Mouse (Mus musculus) liver, postnatal 0 days (tissue): Measurements from ENCODE around the gene Mms19. TPM values are rescaled to one million over a fixed set of nuclear protein-coding genes. Genes with fewer than 3 reads are reported as not detected.

Experiments used
- ATAC-seq: fragments of 200-750 bp; cut with Nextera tagmentation; 2 replicates; pipeline ENCODE4 v1.8.0; 2017; ENCODE audit warnings: mild to moderate bottlenecking, moderate library complexity
- DNase-seq: peaks from one replicate; pipeline ENCODE4 v3.0.0-alpha.2; 2016
- H3K27ac ChIP-seq: fragments of 300-500 bp; sonication (generic); 2 replicates; pipeline ENCODE4 v1.5.1; 2014; ENCODE audit warnings: antibody characterized with exemption, moderate library complexity, mild to moderate bottlenecking, low read depth
- H3K27me3 ChIP-seq: fragments of 300-500 bp; sonication (generic); 2 replicates; pipeline ENCODE4 v1.6.1; 2014; ENCODE audit warnings: low read length, control low read depth, mixed read lengths; ENCODE audit not compliant: insufficient read depth
- H3K36me3 ChIP-seq: fragments of 300-500 bp; sonication (generic); replicated peaks from 2 replicates; pipeline ENCODE4 v1.6.1; 2014; ENCODE audit warnings: mild to moderate bottlenecking, control low read depth, low read length, moderate library complexity, mixed read lengths; ENCODE audit not compliant: insufficient read depth
- H3K4me1 ChIP-seq: fragments of 300-500 bp; sonication (generic); 2 replicates; pipeline ENCODE4 v1.6.1; 2014; ENCODE audit warnings: antibody characterized with exemption, mild to moderate bottlenecking, control low read depth; ENCODE audit not compliant: insufficient read depth
- H3K4me2 ChIP-seq: fragments of 300-500 bp; sonication (generic); 2 replicates; pipeline ENCODE4 v1.6.1; 2014; ENCODE audit warnings: low read depth, mild to moderate bottlenecking, low read length, moderate library complexity, mixed read lengths
- H3K4me3 ChIP-seq: fragments of 300-500 bp; sonication (generic); 2 replicates; pipeline ENCODE4 v1.5.1; 2014; ENCODE audit warnings: low read depth, low read length
- H3K9ac ChIP-seq: fragments of 300-500 bp; sonication (generic); replicated peaks from 2 replicates; pipeline ENCODE4 v1.6.1; 2014; ENCODE audit warnings: mild to moderate bottlenecking, moderate library complexity
- H3K9me3 ChIP-seq: fragments of 300-500 bp; sonication (generic); 2 replicates; pipeline ENCODE4 v1.6.1; 2016; ENCODE audit warnings: mild to moderate bottlenecking, control low read depth, low read length, mixed read lengths
- CTCF ChIP-seq: sonication (generic); IDR thresholded peaks from 2 replicates; pipeline ENCODE4 v1.5.1; 2016; ENCODE audit warnings: antibody characterized with exemption, low read depth
- EP300 ChIP-seq: IDR thresholded peaks from 2 replicates; pipeline ENCODE4 v1.6.1; 2016; ENCODE audit warnings: antibody characterized with exemption, low read depth, mild to moderate bottlenecking
- WGBS: fragments of 180-500 bp; shearing (Covaris S2); extraction: QIAGEN DNeasy Blood & Tissue Kit; methylation state at CpG from one replicate; pipeline ENCODE4 v1.1.7; 2014; ENCODE audit not compliant: insufficient replicate concordance; 5-methylcytosine and 5-hydroxymethylcytosine counted together
- polyA plus RNA-seq: library from polyadenylated mRNA; unstranded; fragments of >200 nt; fragmentation: Nextera tagmentation; extraction: Ambion mirVana; gene quantifications from 2 replicates; pipeline ENCODE4 v1.2.1, GENCODE M21; 2015

Gene Mms19
- polyA plus RNA-seq, 1 experiment from 2014 or later: 9.2 TPM

GRCm38 (mm10) chr19:41900495-41901090 is 80.4 kb downstream of the Mms19 start:
- Histone ChIP-seq H3K4me1 (peaks cover 13% of the 10 kb centered on the region; the same call in 1 of the 2 replicates), H3K4me2 (0 out of 2 replicates have a peak overlapping the region, but pooled peaks have one; percentile 9), H3K36me3 (no peaks in the 10 kb centered on the region), H3K27me3 (no peaks in the 10 kb centered on the region), H3K9ac (no peak overlapping the region), H3K27ac (peak overlapping the region; percentile 72), H3K9me3 (no peaks in the 10 kb centered on the region), H3K4me3 (no peak overlapping the region)
- ATAC-seq: 0 out of 2 replicates have a peak, but pooled peaks have one; percentile 12
- DNase-seq: no peak
- TF ChIP-seq EP300 (no peak), CTCF (no peak)
- 40% methylated on average over 8 of the region's 8 CpGs for WGBS

GRCm38 (mm10) chr19:41898860-41899259 is 82.1 kb downstream of the Mms19 start:
- Histone ChIP-seq H3K27ac (no peak overlapping the region), H3K4me2 (no peak overlapping the region), H3K9me3 (no peaks in the 10 kb centered on the region), H3K27me3 (no peaks in the 10 kb centered on the region), H3K9ac (no peak overlapping the region), H3K4me3 (no peak overlapping the region), H3K4me1 (peaks cover 18% of the 10 kb centered on the region), H3K36me3 (no peaks in the 10 kb centered on the region)
- WGBS: 56% methylated on average over 4 of the region's 4 CpGs
- peak; percentile 32 for DNase-seq
- TF ChIP-seq CTCF (peak; percentile 87), EP300 (no peak)
- ATAC-seq: no peak

GRCm38 (mm10) chr19:41896319-41896711 is 84.6 kb downstream of the Mms19 start:
- H3K36me3 ChIP-seq: 0 out of 2 replicates have a peak, but pooled peaks cover 3% of the 10 kb centered on the region
- peak overlapping the region; percentile 73 for H3K4me3 ChIP-seq
- DNase-seq (no peak), ATAC-seq (peak; percentile 10)
- no peak overlapping the region for H3K27ac ChIP-seq
- 18% methylated on average over 18 of the region's 18 CpGs for WGBS
- 0 out of 2 replicates have a peak, but pooled peaks have one; percentile 34 for TF ChIP-seq EP300
- TF ChIP-seq CTCF: no peak
- H3K4me2 ChIP-seq: peak overlapping the region; percentile 89
- H3K27me3 ChIP-seq: no peaks in the 10 kb centered on the region
- peaks cover 18% of the 10 kb centered on the region for H3K4me1 ChIP-seq
- peak overlapping the region; percentile 54 for H3K9ac ChIP-seq
- H3K9me3 ChIP-seq: no peaks in the 10 kb centered on the region

- Histone ChIP-seq H3K4me2 (peak within 1 kb of the TSS; percentile 89), H3K9ac (peak within 1 kb of the TSS; percentile 65), H3K27ac (peak within 1 kb of the TSS; percentile 62), H3K27me3 (no peaks in the 10 kb centered on the region), H3K4me3 (peak within 1 kb of the TSS; percentile 73), H3K36me3 (0 out of 2 replicates have a peak, but pooled peaks cover 3% of the 10 kb centered on the region), H3K4me1 (peaks cover 18% of the 10 kb centered on the region), H3K9me3 (no peaks in the 10 kb centered on the region)
- DNase-seq (peak; percentile 82), ATAC-seq (peak; percentile 93)
- WGBS: under 1% methylated on average over 46 of the region's 46 CpGs
- TF ChIP-seq CTCF: no peak
These were observed 85.3 kb downstream of the Mms19 start, which contains the start of gene Rrp12 for GRCm38 (mm10) chr19:41895460-41896318. Gene Rrp12, minus strand, starts transcription at chr19:41896173.

GRCm38 (mm10) chr19:41894959-41895358 is 86.0 kb downstream of the Mms19 start:
- peaks cover 13% of the 10 kb centered on the region for H3K4me1 ChIP-seq
- peak overlapping the region; percentile 89 for H3K4me2 ChIP-seq
- H3K27me3 ChIP-seq: no peaks in the 10 kb centered on the region
- H3K9me3 ChIP-seq: no peaks in the 10 kb centered on the region
- H3K27ac ChIP-seq: no peak overlapping the region
- H3K4me3 ChIP-seq: peak overlapping the region; percentile 73
- peak overlapping the region; percentile 65 for H3K9ac ChIP-seq
- 26% methylated on average over 7 of the region's 7 CpGs for WGBS
- ATAC-seq: peak; percentile 12; the same call in 1 of the 2 replicates
- TF ChIP-seq CTCF (no peak), EP300 (no peak)
- DNase-seq: no peak
- H3K36me3 ChIP-seq: peaks cover 8% of the 10 kb centered on the region; the same call in 1 of the 2 replicates

Other genes starting within 250 kb of the Mms19 start
- 0.12 and 0.13 TPM in 2 replicates for gene Slit1, start 237.5 kb downstream of the Mms19 start, polyA plus RNA-seq
- 10.5 and 12.9 TPM in 2 replicates for gene Arhgap19, start 179.1 kb downstream of the Mms19 start, polyA plus RNA-seq
- 7.8 and 8.1 TPM in 2 replicates for gene Frat1, start 151.2 kb downstream of the Mms19 start, polyA plus RNA-seq
- gene Frat2, start 133.0 kb downstream of the Mms19 start, polyA plus RNA-seq: 3.3 and 3.7 TPM in 2 replicates
- 4.1 and 4.3 TPM in 2 replicates for gene Rrp12, start 85.0 kb downstream of the Mms19 start, polyA plus RNA-seq
- 153 and 183 TPM in 2 replicates for gene Pgam1, start 69.2 kb downstream of the Mms19 start, polyA plus RNA-seq
- gene Exosc1, start 47.7 kb downstream of the Mms19 start, polyA plus RNA-seq: 31.3 and 34.5 TPM in 2 replicates
- gene Zdhhc16, start 47.7 kb downstream of the Mms19 start, polyA plus RNA-seq: 22.6 and 24.9 TPM in 2 replicates
- 6.9 and 9.0 TPM in 2 replicates for gene Ubtd1, start 606 bp upstream of the Mms19 start, polyA plus RNA-seq
- gene Ankrd2, start 54.8 kb upstream of the Mms19 start, polyA plus RNA-seq: 0.22 and 1.1 TPM in 2 replicates
- 183 and 190 TPM in 2 replicates for gene Hoga1, start 64.5 kb upstream of the Mms19 start, polyA plus RNA-seq
- 0.18 and 0.40 TPM in 2 replicates for gene 4933411K16Rik, start 71.1 kb upstream of the Mms19 start, polyA plus RNA-seq
- gene Morn4, start 105.2 kb upstream of the Mms19 start, polyA plus RNA-seq: 0.54 and 0.63 TPM in 2 replicates
- gene Pi4k2a, start 109.3 kb upstream of the Mms19 start, polyA plus RNA-seq: 16.1 and 18.3 TPM in 2 replicates
- 50.0 and 58.5 TPM in 2 replicates for gene Avpi1, start 147.9 kb upstream of the Mms19 start, polyA plus RNA-seq
- 4.7 and 6.6 TPM in 2 replicates for gene Marveld1, start 166.2 kb upstream of the Mms19 start, polyA plus RNA-seq
- 8.0 and 8.5 TPM in 2 replicates for gene Zfyve27, start 182.8 kb upstream of the Mms19 start, polyA plus RNA-seq
- gene Sfrp5, start 221.1 kb upstream of the Mms19 start, polyA plus RNA-seq: not detected in 2 replicates